ENCODE assay signal across 8 mouse cellular contexts in genomic region chr14:16737781-16738180, GRCm38 (mm10).
"Had no signal": no experiment of that assay in that cellular context is flagged by ENCODE, and none has a peak within 500 bp of the region (broad histone marks: within the 10 kb centered on the region; RNA-seq: fewer than 3 reads in every experiment).

No protein-coding gene starts in this region.

- DNase-seq: liver; liver, embryonic 13.5 days; liver, postnatal 0 days; lung, adult 18-20 months; lung, adult 2 months; lung, postnatal 14 days; lung, postnatal 36 days; midbrain, embryonic 14.5 days had no signal
